Mouse (Mus musculus): ENCODE measurements around the gene 9130008F23Rik. TPM values are rescaled to one million over a fixed set of nuclear protein-coding genes. Genes with fewer than 3 reads are reported as not detected.

The 9130008F23Rik gene
- polyA plus RNA-seq, 1 experiment from 2014 or later, result 0.46 TPM

GRCm38 (mm10) chr17:40887849-40888536 lies 7.6 kb upstream of the 9130008F23Rik start:
- 80% methylated on average over 4 of the region's 4 CpGs for WGBS
- Histone ChIP-seq H3K4me3 (ENCODE audit: low read depth, low read length) (no peak overlapping the region), H3K36me3 (ENCODE audit: control insufficient read depth, insufficient read depth, low read length) (no peaks in the 10 kb centered on the region), H3K9ac (ENCODE audit: low read length) (no peak overlapping the region), H3K4me2 (ENCODE audit: low read length) (no peak overlapping the region), H3K27me3 (replicated peaks; ENCODE audit: control insufficient read depth, insufficient read depth, low read length) (no peaks in the 10 kb centered on the region), H3K9me3 (replicated peaks; ENCODE audit: control insufficient read depth, low read length) (no peaks in the 10 kb centered on the region), H3K27ac (ENCODE audit: low read depth, low read length) (no peak overlapping the region), H3K4me1 (ENCODE audit: control insufficient read depth, insufficient read depth, low read length) (no peaks in the 10 kb centered on the region)
- no peak for ATAC-seq
- no peak for DNase-seq (ENCODE audit: low spot score)

- Histone ChIP-seq H3K4me3 (ENCODE audit: low read depth, low read length) (no peak overlapping the region), H3K36me3 (ENCODE audit: control insufficient read depth, insufficient read depth, low read length) (no peaks in the 10 kb centered on the region), H3K27ac (ENCODE audit: low read depth, low read length) (no peak overlapping the region), H3K9me3 (replicated peaks; ENCODE audit: control insufficient read depth, low read length) (no peaks in the 10 kb centered on the region), H3K4me2 (ENCODE audit: low read length) (no peak overlapping the region), H3K9ac (ENCODE audit: low read length) (no peak overlapping the region), H3K27me3 (replicated peaks; ENCODE audit: control insufficient read depth, insufficient read depth, low read length) (no peaks in the 10 kb centered on the region), H3K4me1 (ENCODE audit: control insufficient read depth, insufficient read depth, low read length) (no peaks in the 10 kb centered on the region)
- 81% methylated on average over 4 of the region's 4 CpGs for WGBS
- DNase-seq (ENCODE audit: low spot score) (no peak), ATAC-seq (no peak)
These were observed 4.8 kb upstream of the 9130008F23Rik start for GRCm38 (mm10) chr17:40885155-40885554.

- whole genome bisulfite sequencing, result 92% methylated on average over 6 of the region's 6 CpGs
These were observed 1.8 kb upstream of the 9130008F23Rik start for GRCm38 (mm10) chr17:40882172-40882571.

DNA sequence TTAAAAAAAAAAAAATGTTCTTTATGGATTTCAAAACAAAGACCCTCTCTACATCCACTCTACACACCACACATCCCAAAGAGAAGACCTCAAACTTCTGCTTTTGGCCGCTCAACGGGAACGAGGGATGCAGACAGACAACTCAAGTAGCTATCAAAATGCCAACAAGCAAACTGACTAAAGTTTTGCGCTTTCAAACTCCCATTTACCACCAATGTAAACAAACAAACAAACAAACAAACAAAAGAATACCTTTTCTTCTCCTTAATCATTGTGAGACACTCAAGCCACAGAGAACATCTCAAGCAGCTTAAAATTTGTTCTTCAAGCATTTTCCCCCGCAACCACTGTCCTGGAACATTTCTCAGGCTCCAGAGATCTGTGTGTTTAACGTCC lies 833 bp downstream of the 9130008F23Rik start:
- Histone ChIP-seq H3K9me3 (replicated peaks; ENCODE audit: control insufficient read depth, low read length) (no peaks in the 10 kb centered on the region), H3K4me1 (ENCODE audit: control insufficient read depth, insufficient read depth, low read length) (0 out of 2 replicates have a peak, but pooled peaks cover 3% of the 10 kb centered on the region), H3K27ac (ENCODE audit: low read depth, low read length) (no peak overlapping the region), H3K4me2 (ENCODE audit: low read length) (peak overlapping the region; percentile 87), H3K27me3 (replicated peaks; ENCODE audit: control insufficient read depth, insufficient read depth, low read length) (no peaks in the 10 kb centered on the region), H3K4me3 (ENCODE audit: low read depth, low read length) (peak overlapping the region; percentile 42), H3K36me3 (ENCODE audit: control insufficient read depth, insufficient read depth, low read length) (no peaks in the 10 kb centered on the region), H3K9ac (ENCODE audit: low read length) (peak overlapping the region; percentile 58; the same call in 1 of the 2 replicates)
- DNase-seq (ENCODE audit: low spot score) (no peak), ATAC-seq (no peak)
- WGBS, result 16% methylated on average over 6 of the region's 6 CpGs

More at GRCm38 (mm10) chr17:40882172-40882571, 1.8 kb upstream of the 9130008F23Rik start:
- no peak overlapping the region for H3K27ac ChIP-seq (ENCODE audit: low read depth, low read length)
- H3K36me3 ChIP-seq (ENCODE audit: control insufficient read depth, insufficient read depth, low read length), result no peaks in the 10 kb centered on the region
- H3K9ac ChIP-seq (ENCODE audit: low read length), result no peak overlapping the region
- H3K27me3 ChIP-seq (replicated peaks; ENCODE audit: control insufficient read depth, insufficient read depth, low read length), result no peaks in the 10 kb centered on the region
- no peak overlapping the region for H3K4me2 ChIP-seq (ENCODE audit: low read length)
- H3K4me1 ChIP-seq (ENCODE audit: control insufficient read depth, insufficient read depth, low read length), result 0 out of 2 replicates have a peak, but pooled peaks cover 3% of the 10 kb centered on the region
- H3K9me3 ChIP-seq (replicated peaks; ENCODE audit: control insufficient read depth, low read length), result no peaks in the 10 kb centered on the region
- no peak for ATAC-seq
- no peak for DNase-seq (ENCODE audit: low spot score)
- no peak overlapping the region for H3K4me3 ChIP-seq (ENCODE audit: low read depth, low read length)

DNA sequence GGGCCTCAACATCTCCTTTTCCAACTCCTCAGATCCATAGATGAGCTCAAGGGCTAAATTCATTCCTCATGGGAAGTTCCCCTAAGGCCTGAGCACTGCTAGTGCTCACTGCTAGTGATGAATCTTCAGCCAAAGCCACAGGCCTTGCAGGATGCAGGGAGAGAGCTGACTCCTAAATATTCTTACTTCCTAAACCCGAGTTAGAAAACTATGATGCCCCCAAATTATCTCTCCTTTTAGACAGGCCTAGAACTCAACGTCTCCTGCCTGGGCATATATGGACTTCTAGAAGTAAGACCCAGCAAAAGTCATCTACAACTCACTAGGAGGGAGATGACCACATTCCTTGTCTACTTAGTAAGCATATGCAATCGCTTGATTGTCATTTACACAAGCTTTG lies 2.6 kb downstream of the 9130008F23Rik start:
- ATAC-seq (no peak), DNase-seq (ENCODE audit: low spot score) (no peak)
- Histone ChIP-seq H3K27me3 (replicated peaks; ENCODE audit: control insufficient read depth, insufficient read depth, low read length) (no peaks in the 10 kb centered on the region), H3K27ac (ENCODE audit: low read depth, low read length) (no peak overlapping the region), H3K4me2 (ENCODE audit: low read length) (no peak overlapping the region), H3K36me3 (ENCODE audit: control insufficient read depth, insufficient read depth, low read length) (no peaks in the 10 kb centered on the region), H3K9me3 (replicated peaks; ENCODE audit: control insufficient read depth, low read length) (no peaks in the 10 kb centered on the region), H3K4me1 (ENCODE audit: control insufficient read depth, insufficient read depth, low read length) (0 out of 2 replicates have a peak, but pooled peaks cover 3% of the 10 kb centered on the region), H3K4me3 (ENCODE audit: low read depth, low read length) (no peak overlapping the region), H3K9ac (ENCODE audit: low read length) (no peak overlapping the region)
- 46% methylated on average over 3 of the region's 3 CpGs for WGBS

- H3K4me1 ChIP-seq (ENCODE audit: control insufficient read depth, insufficient read depth, low read length), result 0 out of 2 replicates have a peak, but pooled peaks cover 3% of the 10 kb centered on the region
- H3K4me2 ChIP-seq (ENCODE audit: low read length), result no peak overlapping the region
- no peak overlapping the region for H3K9ac ChIP-seq (ENCODE audit: low read length)
- no peaks in the 10 kb centered on the region for H3K9me3 ChIP-seq (replicated peaks; ENCODE audit: control insufficient read depth, low read length)
- 100% methylated on average over 1 of the region's 1 CpGs for WGBS
- H3K36me3 ChIP-seq (ENCODE audit: control insufficient read depth, insufficient read depth, low read length), result no peaks in the 10 kb centered on the region
- H3K4me3 ChIP-seq (ENCODE audit: low read depth, low read length), result no peak overlapping the region
- ATAC-seq, result no peak
- no peaks in the 10 kb centered on the region for H3K27me3 ChIP-seq (replicated peaks; ENCODE audit: control insufficient read depth, insufficient read depth, low read length)
- no peak overlapping the region for H3K27ac ChIP-seq (ENCODE audit: low read depth, low read length)
- no peak for DNase-seq (ENCODE audit: low spot score)
These were observed 4.8 kb downstream of the 9130008F23Rik start for GRCm38 (mm10) chr17:40875568-40875967.

DNA sequence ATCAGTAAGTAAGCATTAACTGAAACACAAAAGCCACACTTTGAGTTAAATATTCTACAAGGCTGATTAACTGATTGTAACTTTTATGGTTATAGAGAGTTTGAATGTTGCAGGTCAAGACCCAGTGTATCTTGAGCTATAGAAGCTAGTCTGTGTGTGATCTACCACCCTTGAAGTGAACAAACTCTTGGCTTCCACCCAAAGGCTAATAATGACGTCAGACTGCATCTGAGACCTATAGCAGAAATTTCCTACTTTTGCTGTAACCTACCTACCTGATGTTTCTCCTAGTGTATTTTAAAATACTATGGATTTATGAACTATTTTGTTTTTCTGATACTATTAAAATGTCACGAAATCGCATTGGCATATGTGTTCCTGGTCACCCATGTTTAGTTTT lies 5.7 kb downstream of the 9130008F23Rik start:
- H3K4me2 ChIP-seq (ENCODE audit: low read length), result no peak overlapping the region
- H3K36me3 ChIP-seq (ENCODE audit: control insufficient read depth, insufficient read depth, low read length), result no peaks in the 10 kb centered on the region
- no peak overlapping the region for H3K9ac ChIP-seq (ENCODE audit: low read length)
- no peak overlapping the region for H3K4me3 ChIP-seq (ENCODE audit: low read depth, low read length)
- 0 out of 2 replicates have a peak, but pooled peaks cover 1% of the 10 kb centered on the region for H3K4me1 ChIP-seq (ENCODE audit: control insufficient read depth, insufficient read depth, low read length)
- DNase-seq (ENCODE audit: low spot score), result no peak
- no peak overlapping the region for H3K27ac ChIP-seq (ENCODE audit: low read depth, low read length)
- WGBS, result 81% methylated on average over 3 of the region's 3 CpGs
- H3K27me3 ChIP-seq (replicated peaks; ENCODE audit: control insufficient read depth, insufficient read depth, low read length), result no peaks in the 10 kb centered on the region
- ATAC-seq, result no peak
- no peaks in the 10 kb centered on the region for H3K9me3 ChIP-seq (replicated peaks; ENCODE audit: control insufficient read depth, low read length)

GRCm38 (mm10) chr17:40873582-40874011 lies 6.8 kb downstream of the 9130008F23Rik start:
- DNase-seq (ENCODE audit: low spot score), result no peak
- Histone ChIP-seq H3K36me3 (ENCODE audit: control insufficient read depth, insufficient read depth, low read length) (no peaks in the 10 kb centered on the region), H3K27me3 (replicated peaks; ENCODE audit: control insufficient read depth, insufficient read depth, low read length) (no peaks in the 10 kb centered on the region), H3K4me1 (ENCODE audit: control insufficient read depth, insufficient read depth, low read length) (no peaks in the 10 kb centered on the region), H3K4me2 (ENCODE audit: low read length) (no peak overlapping the region), H3K9me3 (replicated peaks; ENCODE audit: control insufficient read depth, low read length) (no peaks in the 10 kb centered on the region), H3K27ac (ENCODE audit: low read depth, low read length) (no peak overlapping the region), H3K9ac (ENCODE audit: low read length) (no peak overlapping the region), H3K4me3 (ENCODE audit: low read depth, low read length) (no peak overlapping the region)
- WGBS, result 86% methylated on average over 2 of the region's 2 CpGs
- no peak for ATAC-seq

- ATAC-seq (no peak), DNase-seq (ENCODE audit: low spot score) (no peak)
- Histone ChIP-seq H3K4me2 (ENCODE audit: low read length) (no peak overlapping the region), H3K9me3 (replicated peaks; ENCODE audit: control insufficient read depth, low read length) (no peaks in the 10 kb centered on the region), H3K4me1 (ENCODE audit: control insufficient read depth, insufficient read depth, low read length) (no peaks in the 10 kb centered on the region), H3K9ac (ENCODE audit: low read length) (no peak overlapping the region), H3K27ac (ENCODE audit: low read depth, low read length) (no peak overlapping the region), H3K4me3 (ENCODE audit: low read depth, low read length) (no peak overlapping the region), H3K36me3 (ENCODE audit: control insufficient read depth, insufficient read depth, low read length) (no peaks in the 10 kb centered on the region), H3K27me3 (replicated peaks; ENCODE audit: control insufficient read depth, insufficient read depth, low read length) (no peaks in the 10 kb centered on the region)
- WGBS, result 91% methylated on average over 6 of the region's 6 CpGs
These were observed 7.7 kb downstream of the 9130008F23Rik start for GRCm38 (mm10) chr17:40872626-40873025.

All from forebrain, embryonic 14.5 days (tissue).